Mouse (Mus musculus) thymus, adult 2 months (tissue): Measurements from ENCODE around the gene Fbxo21.

Source experiments
- CTCF ChIP-seq: fragments of 200-500 bp; IDR thresholded peaks from 2 replicates; pipeline ENCODE4 v1.5.1; 2012; ENCODE audit warnings: mild to moderate bottlenecking, control low read depth, low read length, moderate library complexity, borderline replicate concordance; ENCODE audit not compliant: control insufficient read depth, poor library complexity, insufficient read depth; ENCODE audit errors: extremely low read depth
- POLR2A ChIP-seq: fragments of 200-500 bp; IDR thresholded peaks from 2 replicates; pipeline ENCODE4 v1.6.1; 2012; ENCODE audit warnings: mild to moderate bottlenecking, low read length, control low read depth, moderate library complexity; ENCODE audit not compliant: control insufficient read depth, poor library complexity, insufficient read depth; ENCODE audit errors: extremely low read depth

- TF ChIP-seq CTCF (0 out of 2 replicates have a peak, but pooled peaks have one; percentile 15), POLR2A (no peak)
These were observed 9.6 kb upstream of the Fbxo21 start for GRCm38 (mm10) chr5:117966956-117967355.
